Mouse (Mus musculus) myocyte (in vitro differentiated cells): ENCODE measurements around the gene Tmem259.

ENCODE experiments used
- POLR2A ChIP-seq: IDR thresholded peaks from one replicate; pipeline ENCODE4 v1.6.1; 2011; ENCODE audit warnings: low read depth, mild to moderate bottlenecking, control low read depth, moderate library complexity; ENCODE audit not compliant: insufficient read length
- TCF3 ChIP-seq: IDR thresholded peaks from one replicate; pipeline ENCODE4 v1.6.1; 2011; ENCODE audit warnings: low read depth, control low read depth; ENCODE audit not compliant: insufficient read length

DNA sequence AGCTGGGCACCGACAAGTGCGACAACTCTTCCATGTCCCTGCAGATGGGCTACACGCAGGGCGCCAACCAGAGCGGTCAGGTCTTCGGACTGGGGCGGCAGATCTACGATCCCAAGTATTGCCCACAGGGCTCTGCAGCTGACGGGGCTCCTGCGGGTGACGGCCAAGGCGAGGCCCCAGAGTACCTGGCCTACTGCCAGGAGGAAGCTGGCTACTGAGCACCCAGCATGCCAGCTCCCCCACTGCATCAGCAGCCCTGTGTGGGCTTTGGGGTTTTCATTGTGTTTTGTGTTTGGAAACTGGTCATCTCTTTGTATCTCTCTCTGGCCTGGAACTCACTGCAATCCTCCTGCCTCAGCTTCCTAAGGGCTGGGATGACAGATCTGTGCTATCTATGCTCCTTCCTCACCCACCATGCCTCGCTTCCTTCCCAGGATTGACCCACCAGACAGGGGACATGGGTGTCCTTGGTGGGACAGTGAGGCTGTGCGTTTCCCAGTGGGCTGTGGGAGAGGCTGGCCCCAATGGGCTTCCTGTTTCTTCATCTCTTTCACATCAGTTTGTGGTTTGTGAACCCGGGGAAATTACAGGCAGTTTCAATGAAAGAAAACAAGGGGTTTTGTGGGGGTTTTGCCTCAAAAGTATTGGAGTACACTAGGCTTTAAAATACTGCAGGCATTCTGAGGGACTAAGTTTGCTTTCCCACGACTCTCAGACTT lies 10.4 kb upstream of the Tmem259 start:
- TF ChIP-seq POLR2A (no peak), TCF3 (no peak)
